Mouse (Mus musculus) left cerebral cortex, postnatal 25 days (tissue): ENCODE data around the gene Oxct2b. TPM values are rescaled to one million over a fixed set of nuclear protein-coding genes. Genes with fewer than 3 reads are reported as not detected.

ENCODE experiments used
- total RNA-seq, 2 experiments: library from RNA; stranded (reverse); gene quantifications; 2 replicates each; pipeline ENCODE4 v1.2.3; 2021

The Oxct2b gene
- total RNA-seq, 2 experiments from 2014 or later = 0.25 TPM; not detected in 1

Other genes starting within 250 kb of the Oxct2b start
- gene Cap1, start 230.2 kb upstream of the Oxct2b start, total RNA-seq = 100 to 1,000 TPM; 274 to 277 TPM
- gene Mfsd2a, start 155.1 kb upstream of the Oxct2b start, total RNA-seq = 10 to 100 TPM; 37.4 to 43.5 TPM
- gene Mycl, start 120.6 kb upstream of the Oxct2b start, total RNA-seq = 10 to 100 TPM; 11.0 to 14.2 TPM
- gene Trit1, start 99.7 kb upstream of the Oxct2b start, total RNA-seq = 10 to 100 TPM; 18.5 to 22.2 TPM
- gene Bmp8b, start 11.1 kb upstream of the Oxct2b start, total RNA-seq = under 1 TPM in 1 of 2 experiments, not detected in 1; 0.27 TPM
- 10 to 100 TPM; 19.9 to 21.4 TPM for gene Ppie, start 23.7 kb downstream of the Oxct2b start, total RNA-seq
- 100 to 1,000 TPM; 553 to 568 TPM for gene Hpcal4, start 67.0 kb downstream of the Oxct2b start, total RNA-seq
- gene Nt5c1a, start 85.2 kb downstream of the Oxct2b start, total RNA-seq = 1 to 10 TPM; 7.4 to 9.2 TPM
- 1 to 10 TPM; 4.2 to 5.8 TPM for gene Heyl, start 117.3 kb downstream of the Oxct2b start, total RNA-seq
- 10 to 100 TPM; 36.8 to 40.3 TPM for gene Pabpc4, start 146.1 kb downstream of the Oxct2b start, total RNA-seq
- gene Oxct2a, start 207.4 kb downstream of the Oxct2b start, total RNA-seq = not detected
- gene Bmp8a, start 227.0 kb downstream of the Oxct2b start, total RNA-seq = under 1 TPM; 0.18 to 0.37 TPM